Mouse (Mus musculus) CH12.LX (cell line): ENCODE results near the gene Psmg1. TPM values are rescaled to one million over a fixed set of nuclear protein-coding genes. Genes with fewer than 3 reads are reported as not detected.

ENCODE experiments used
- DNase-seq: peaks from one replicate; pipeline ENCODE4 v3.0.0-alpha.2; 2013; ENCODE audit errors: extremely low read depth
- H3K27ac ChIP-seq: 2 replicates; pipeline ENCODE4 v1.5.1; 2012; ENCODE audit warnings: low read depth, mild to moderate bottlenecking, control low read depth, moderate library complexity; ENCODE audit not compliant: insufficient read depth
- H3K27me3 ChIP-seq: replicated peaks from 2 replicates; pipeline ENCODE3; 2012; ENCODE audit warnings: inconsistent platforms
- H3K36me3 ChIP-seq, 2 experiments: replicated peaks in 1 of 2; 2 replicates each; pipeline versions ENCODE3 to v1.6.1; 2012; ENCODE audit warnings: inconsistent platforms in 1 of 2, low read length in 1 of 2, mild to moderate bottlenecking in 1 of 2, mixed read lengths in 1 of 2, moderate library complexity in 1 of 2; ENCODE audit not compliant: control insufficient read depth in 1 of 2, insufficient read depth in 1 of 2
- H3K4me1 ChIP-seq, 2 experiments: 2 replicates each; pipeline ENCODE4 v1.6.1; 2012; ENCODE audit warnings: inconsistent platforms in 1 of 2, moderate library complexity in 1 of 2; ENCODE audit not compliant: insufficient read depth in 2 of 2, control insufficient read depth in 1 of 2
- H3K4me2 ChIP-seq: 2 replicates; pipeline ENCODE4 v1.6.1; 2012; ENCODE audit warnings: low read depth, mild to moderate bottlenecking, control low read depth; ENCODE audit not compliant: poor library complexity, insufficient read depth, severe bottlenecking
- H3K4me3 ChIP-seq, 3 experiments: fragments of 150-350 bp in 1 of 3; sonication (generic) in 1 of 3; replicated peaks in 1 of 3; 2 replicates each; pipeline versions ENCODE3 to v1.5.1; 2011 to 2012; ENCODE audit warnings: low read depth in 2 of 3, low read length in 2 of 3, mild to moderate bottlenecking in 2 of 3, moderate library complexity in 2 of 3, control low read depth in 1 of 3, improper control_type of control experiment in 1 of 3, inconsistent platforms in 1 of 3, mixed read lengths in 1 of 3; ENCODE audit not compliant: poor library complexity in 1 of 3
- H3K79me2 ChIP-seq: replicated peaks from 2 replicates; pipeline ENCODE4 v1.6.1; 2012; ENCODE audit warnings: mild to moderate bottlenecking, moderate library complexity; ENCODE audit not compliant: control insufficient read depth, poor library complexity, insufficient read depth, severe bottlenecking; ENCODE audit errors: extremely low read depth
- H3K9ac ChIP-seq: 2 replicates; pipeline ENCODE4 v1.6.1; 2012; ENCODE audit warnings: low read depth, mild to moderate bottlenecking, control low read depth, moderate library complexity; ENCODE audit not compliant: insufficient read depth
- H3K9me3 ChIP-seq: replicated peaks from 2 replicates; pipeline ENCODE3; 2012; ENCODE audit warnings: low read length, inconsistent platforms, mixed read lengths
- BHLHE40 ChIP-seq: IDR thresholded peaks from 2 replicates; pipeline ENCODE4 v1.6.1; 2011; ENCODE audit warnings: mild to moderate bottlenecking, low read depth, low read length, improper control_type of control experiment
- CHD1 ChIP-seq: IDR thresholded peaks from 2 replicates; pipeline ENCODE4 v1.6.1; 2012; ENCODE audit warnings: low read depth, low read length, improper control_type of control experiment, inconsistent platforms
- CTCF ChIP-seq, 2 experiments: IDR thresholded peaks in 1 of 2; conservative IDR thresholded peaks in 1 of 2; 2 replicates each; pipeline ENCODE4 v1.5.1; 2011 to 2012; ENCODE audit warnings: low read depth in 2 of 2, low read length in 2 of 2, improper control_type of control experiment in 1 of 2, inconsistent platforms in 1 of 2, mild to moderate bottlenecking in 1 of 2, moderate library complexity in 1 of 2
- ELF1 ChIP-seq: IDR thresholded peaks from 2 replicates; pipeline ENCODE4 v1.6.1; 2014; ENCODE audit warnings: low read depth, mild to moderate bottlenecking, inconsistent platforms, low read length, improper control_type of control experiment
- EP300 ChIP-seq: IDR thresholded peaks from 2 replicates; pipeline ENCODE4 v1.6.1; 2011; ENCODE audit warnings: low read length, improper control_type of control experiment
- GABPA ChIP-seq: IDR thresholded peaks from 2 replicates; pipeline ENCODE4 v1.6.1; 2012; ENCODE audit warnings: low read depth, low read length, improper control_type of control experiment, inconsistent platforms; ENCODE audit not compliant: insufficient replicate concordance
- JUN ChIP-seq: IDR thresholded peaks from 2 replicates; pipeline ENCODE4 v1.6.1; 2011; ENCODE audit warnings: low read depth, mild to moderate bottlenecking, low read length, improper control_type of control experiment, moderate library complexity; ENCODE audit not compliant: insufficient read depth
- KAT2A ChIP-seq: IDR thresholded peaks from 2 replicates; pipeline ENCODE4 v1.6.1; 2012; ENCODE audit warnings: low read length, improper control_type of control experiment, inconsistent platforms; ENCODE audit not compliant: insufficient replicate concordance
- MAZ ChIP-seq: IDR thresholded peaks from 2 replicates; pipeline ENCODE4 v1.6.1; 2012; ENCODE audit warnings: low read depth, mild to moderate bottlenecking, inconsistent platforms, low read length, improper control_type of control experiment, moderate library complexity
- MXI1 ChIP-seq: IDR thresholded peaks from 2 replicates; pipeline ENCODE4 v1.6.1; 2011; ENCODE audit warnings: mild to moderate bottlenecking, low read depth, low read length, improper control_type of control experiment
- MYC ChIP-seq: IDR thresholded peaks from 2 replicates; pipeline ENCODE4 v1.6.1; 2011; ENCODE audit warnings: low read depth, mild to moderate bottlenecking, improper control_type of control experiment, low read length
- NELFE ChIP-seq: IDR thresholded peaks from 2 replicates; pipeline ENCODE4 v1.6.1; 2011; ENCODE audit warnings: low read depth, low read length, improper control_type of control experiment
- NRF1 ChIP-seq: IDR thresholded peaks from 2 replicates; pipeline ENCODE4 v1.6.1; 2014; ENCODE audit warnings: low read depth, mild to moderate bottlenecking, inconsistent platforms, low read length, improper control_type of control experiment, moderate library complexity
- POLR2A ChIP-seq: IDR thresholded peaks from 2 replicates; pipeline ENCODE4 v1.6.1; 2011; ENCODE audit warnings: low read depth, mild to moderate bottlenecking, improper control_type of control experiment, low read length
- RAD21 ChIP-seq: IDR thresholded peaks from 2 replicates; pipeline ENCODE4 v1.6.1; 2011; ENCODE audit warnings: low read depth, mild to moderate bottlenecking, low read length, improper control_type of control experiment, moderate library complexity
- RCOR1 ChIP-seq: conservative IDR thresholded peaks from 2 replicates; pipeline ENCODE4 v1.6.1; 2012; ENCODE audit warnings: low read depth, mild to moderate bottlenecking, inconsistent platforms, low read length, improper control_type of control experiment
- SIN3A ChIP-seq: IDR thresholded peaks from 2 replicates; pipeline ENCODE4 v1.6.1; 2012; ENCODE audit warnings: low read length, improper control_type of control experiment, inconsistent platforms
- SMC3 ChIP-seq: IDR thresholded peaks from 2 replicates; pipeline ENCODE4 v1.6.1; 2011; ENCODE audit warnings: low read depth, low read length, improper control_type of control experiment
- USF2 ChIP-seq: conservative IDR thresholded peaks from 2 replicates; pipeline ENCODE4 v1.6.1; 2011; ENCODE audit warnings: low read depth, low read length, improper control_type of control experiment
- ZC3H11A ChIP-seq: IDR thresholded peaks from 2 replicates; pipeline ENCODE4 v1.6.1; 2012; ENCODE audit warnings: low read depth, mild to moderate bottlenecking, inconsistent platforms, low read length, improper control_type of control experiment
- ZKSCAN1 ChIP-seq: IDR thresholded peaks from 2 replicates; pipeline ENCODE4 v1.6.1; 2012; ENCODE audit warnings: low read depth, inconsistent platforms, low read length, improper control_type of control experiment, borderline replicate concordance
- ZNF384 ChIP-seq: IDR thresholded peaks from 2 replicates; pipeline ENCODE4 v1.6.1; 2012; ENCODE audit warnings: low read depth, low read length, improper control_type of control experiment, inconsistent platforms
- dilution Hi-C: fragments of 300-500 bp; cut with MboI; formaldehyde crosslinking; loops from 2 replicates; pipeline ENCODE4 v1.14.3; 2020; ENCODE audit warnings: low sequenced_read_pairs; ENCODE audit not compliant: extremely low pct_unique_long_range_greater_than_20kb, extremely low pct_ligation_motif_present
- in situ Hi-C: fragments of 300-500 bp; cut with MboI; formaldehyde crosslinking; loops from 3 replicates; pipeline ENCODE4 v1.14.3; 2019; ENCODE audit warnings: low sequenced_read_pairs, low pct_ligation_motif_present, low pct_unique_long_range_greater_than_20kb, mixed read lengths
- polyA plus RNA-seq: library from polyadenylated mRNA; unstranded; fragments of >175 nt; gene quantifications from 2 replicates; pipeline ENCODE4 v1.2.1, GENCODE M21; 2012; ENCODE audit warnings: low read depth; ENCODE audit not compliant: insufficient read length
- total RNA-seq, 2 experiments: library from RNA; depleted of rRNA; stranded (reverse); fragments of 300-350 nt in 1 of 2; fragments of >200 nt in 1 of 2; gene quantifications; 2 replicates each; pipeline ENCODE4 v1.2.3; 2012 to 2014

Gene Psmg1
- total and polyA plus RNA-seq, 3 experiments, result 134 to 256 (median 198) TPM

- H3K9me3 ChIP-seq, result no peaks in the 10 kb centered on the region
- H3K4me1 ChIP-seq, result no peaks in the 10 kb centered on the region
- peak; percentile 48 for DNase-seq
- H3K27me3 ChIP-seq, result no peaks in the 10 kb centered on the region
- H3K4me2 ChIP-seq, result no peak overlapping the region
- dilution Hi-C loops, result no loop called here
- no peak overlapping the region for H3K9ac ChIP-seq
- in situ Hi-C loops, result no loop called here
- peaks cover 60 to 90% of the 10 kb centered on the region in 2 experiments for H3K36me3 ChIP-seq
- no peaks in the 10 kb centered on the region for H3K79me2 ChIP-seq
- H3K4me3 ChIP-seq, result no peak overlapping the region
- TF ChIP-seq NELFE (no peak), MYC (no peak), CHD1 (no peak), CTCF (conservative IDR thresholded peaks at IDR 0.05 in 1 of 2, IDR thresholded peaks at IDR 0.05 in 1 of 2; ENCODE audit: low read depth in 2 of 2, low read length in 2 of 2) (peak; percentile 56 to 75; a peak in 3 of 4 replicates), USF2 (no peak), EP300 (no peak), KAT2A (no peak), MAZ (no peak), GABPA (no peak), POLR2A (no peak), ZC3H11A (no peak), ELF1 (no peak), SMC3 (peak; percentile 59), BHLHE40 (no peak), JUN (no peak), RCOR1 (no peak), SIN3A (no peak), MXI1 (no peak), ZKSCAN1 (no peak), RAD21 (peak; percentile 36), NRF1 (no peak)
- no peak overlapping the region for H3K27ac ChIP-seq
Observed at GRCm38 (mm10) chr16:95983601-95984000, 7.2 kb downstream of the Psmg1 start.

- in situ Hi-C loops (loop anchor here (25.0 kb wide), 1 partner anchor 509 kb away; no protein-coding TSS in a partner anchor), dilution Hi-C loops (no loop called here)
Observed at GRCm38 (mm10) chr16:95970841-95971240, 19.9 kb downstream of the Psmg1 start.

More at GRCm38 (mm10) chr16:95970841-95971240, 19.9 kb downstream of the Psmg1 start:
- no peak for DNase-seq
- H3K79me2 ChIP-seq, result no peaks in the 10 kb centered on the region
- TF ChIP-seq ZNF384, result no peak
- H3K9me3 ChIP-seq, result peaks cover 3% of the 10 kb centered on the region
- H3K4me1 ChIP-seq, result no peaks in the 10 kb centered on the region
- no peaks in the 10 kb centered on the region for H3K36me3 ChIP-seq
- no peak overlapping the region for H3K27ac ChIP-seq
- H3K4me3 ChIP-seq, result no peak overlapping the region
- no peaks in the 10 kb centered on the region for H3K27me3 ChIP-seq
- no peak overlapping the region for H3K9ac ChIP-seq
- H3K4me2 ChIP-seq, result no peak overlapping the region
